Mouse (Mus musculus): ENCODE measurements around the gene Gm281.

Gene Gm281

GRCm38 (mm10) chr14:13948345-13948744 is 34.1 kb upstream of the Gm281 start:
- peaks cover 42% of the 10 kb centered on the region for H3K36me3 ChIP-seq (ENCODE audit: insufficient read depth, low read length)
- no peaks in the 10 kb centered on the region for H3K27me3 ChIP-seq (ENCODE audit: insufficient read depth, low read length)
- peaks cover 16% of the 10 kb centered on the region; the same call in 1 of the 2 replicates for H3K9me3 ChIP-seq (ENCODE audit: low read length)
- no peak overlapping the region for H3K4me3 ChIP-seq (replicated peaks; ENCODE audit: low read length)
- H3K4me1 ChIP-seq (replicated peaks; ENCODE audit: low read depth, low read length): no peaks in the 10 kb centered on the region
- TF ChIP-seq CTCF (conservative IDR thresholded peaks at IDR 0.05; ENCODE audit: low read length): no peak

- TF ChIP-seq NANOG (IDR thresholded peaks at IDR 0.05; ENCODE audit: borderline replicate concordance, low read length) (no peak), POU5F1 (IDR thresholded peaks at IDR 0.05; ENCODE audit: borderline replicate concordance, low read length) (no peak), CTCF (conservative IDR thresholded peaks at IDR 0.05; ENCODE audit: low read length) (no peak)
- no peaks in the 10 kb centered on the region for H3K27me3 ChIP-seq (ENCODE audit: insufficient read depth, low read length)
- H3K36me3 ChIP-seq (ENCODE audit: insufficient read depth, low read length): peaks cover 21% of the 10 kb centered on the region
- H3K9me3 ChIP-seq (ENCODE audit: low read length): peaks cover 19% of the 10 kb centered on the region; the same call in 1 of the 2 replicates
- no peaks in the 10 kb centered on the region for H3K4me1 ChIP-seq (replicated peaks; ENCODE audit: low read depth, low read length)
- no peak overlapping the region for H3K4me3 ChIP-seq (replicated peaks; ENCODE audit: low read length)
These were observed 30.4 kb upstream of the Gm281 start for GRCm38 (mm10) chr14:13944686-13945085.

- H3K27me3 ChIP-seq (ENCODE audit: insufficient read depth, low read length): no peaks in the 10 kb centered on the region
- no peaks in the 10 kb centered on the region for H3K36me3 ChIP-seq (ENCODE audit: insufficient read depth, low read length)
- H3K4me3 ChIP-seq (replicated peaks; ENCODE audit: low read length): no peak overlapping the region
- TF ChIP-seq NANOG (IDR thresholded peaks at IDR 0.05; ENCODE audit: borderline replicate concordance, low read length): no peak
- TF ChIP-seq POU5F1 (IDR thresholded peaks at IDR 0.05; ENCODE audit: borderline replicate concordance, low read length): no peak
- TF ChIP-seq CTCF (conservative IDR thresholded peaks at IDR 0.05; ENCODE audit: low read length): no peak
- no peaks in the 10 kb centered on the region for H3K4me1 ChIP-seq (replicated peaks; ENCODE audit: low read depth, low read length)
- H3K9me3 ChIP-seq (ENCODE audit: low read length): peaks cover 62% of the 10 kb centered on the region
These were observed 19.7 kb upstream of the Gm281 start for GRCm38 (mm10) chr14:13934052-13934371.

- no peaks in the 10 kb centered on the region for H3K27me3 ChIP-seq (ENCODE audit: insufficient read depth, low read length)
- peak overlapping the region; percentile 62 for H3K4me3 ChIP-seq (replicated peaks; ENCODE audit: low read length)
- no peaks in the 10 kb centered on the region for H3K36me3 ChIP-seq (ENCODE audit: insufficient read depth, low read length)
- TF ChIP-seq CTCF (conservative IDR thresholded peaks at IDR 0.05; ENCODE audit: low read length): no peak
- no peak for TF ChIP-seq NANOG (IDR thresholded peaks at IDR 0.05; ENCODE audit: borderline replicate concordance, low read length)
- no peak for TF ChIP-seq POU5F1 (IDR thresholded peaks at IDR 0.05; ENCODE audit: borderline replicate concordance, low read length)
- peaks cover 56% of the 10 kb centered on the region for H3K9me3 ChIP-seq (ENCODE audit: low read length)
- no peaks in the 10 kb centered on the region for H3K4me1 ChIP-seq (replicated peaks; ENCODE audit: low read depth, low read length)
These were observed 19.2 kb upstream of the Gm281 start for GRCm38 (mm10) chr14:13933290-13934051.

- TF ChIP-seq CTCF (conservative IDR thresholded peaks at IDR 0.05; ENCODE audit: low read length): peak; percentile 60
- no peak for TF ChIP-seq NANOG (IDR thresholded peaks at IDR 0.05; ENCODE audit: borderline replicate concordance, low read length)
- no peak overlapping the region for H3K4me3 ChIP-seq (replicated peaks; ENCODE audit: low read length)
- H3K36me3 ChIP-seq (ENCODE audit: insufficient read depth, low read length): 0 out of 2 replicates have a peak, but pooled peaks cover 5% of the 10 kb centered on the region
- peaks cover 16% of the 10 kb centered on the region for H3K4me1 ChIP-seq (replicated peaks; ENCODE audit: low read depth, low read length)
- no peaks in the 10 kb centered on the region for H3K27me3 ChIP-seq (ENCODE audit: insufficient read depth, low read length)
- peaks cover 25% of the 10 kb centered on the region for H3K9me3 ChIP-seq (ENCODE audit: low read length)
These were observed 3.4 kb upstream of the Gm281 start for GRCm38 (mm10) chr14:13917630-13918029.

GRCm38 (mm10) chr14:13917208-13917607 is 2.9 kb upstream of the Gm281 start:
- Histone ChIP-seq H3K4me1 (replicated peaks; ENCODE audit: low read depth, low read length) (peaks cover 16% of the 10 kb centered on the region), H3K9me3 (ENCODE audit: low read length) (peaks cover 29% of the 10 kb centered on the region), H3K4me3 (replicated peaks; ENCODE audit: low read length) (no peak overlapping the region), H3K27me3 (ENCODE audit: insufficient read depth, low read length) (no peaks in the 10 kb centered on the region), H3K36me3 (ENCODE audit: insufficient read depth, low read length) (0 out of 2 replicates have a peak, but pooled peaks cover 5% of the 10 kb centered on the region)
- TF ChIP-seq POU5F1 (IDR thresholded peaks at IDR 0.05; ENCODE audit: borderline replicate concordance, low read length) (no peak), NANOG (IDR thresholded peaks at IDR 0.05; ENCODE audit: borderline replicate concordance, low read length) (no peak), CTCF (conservative IDR thresholded peaks at IDR 0.05; ENCODE audit: low read length) (no peak)

GRCm38 (mm10) chr14:13915207-13915606 is 929 bp upstream of the Gm281 start:
- Histone ChIP-seq H3K36me3 (ENCODE audit: insufficient read depth, low read length) (peaks cover 19% of the 10 kb centered on the region), H3K4me3 (replicated peaks; ENCODE audit: low read length) (no peak overlapping the region), H3K4me1 (replicated peaks; ENCODE audit: low read depth, low read length) (peaks cover 16% of the 10 kb centered on the region), H3K9me3 (ENCODE audit: low read length) (peaks cover 45% of the 10 kb centered on the region), H3K27me3 (ENCODE audit: insufficient read depth, low read length) (no peaks in the 10 kb centered on the region)
- TF ChIP-seq CTCF (conservative IDR thresholded peaks at IDR 0.05; ENCODE audit: low read length) (no peak), NANOG (IDR thresholded peaks at IDR 0.05; ENCODE audit: borderline replicate concordance, low read length) (no peak), POU5F1 (IDR thresholded peaks at IDR 0.05; ENCODE audit: borderline replicate concordance, low read length) (no peak)

GRCm38 (mm10) chr14:13910148-13910547 is 4.1 kb downstream of the Gm281 start:
- H3K4me1 ChIP-seq (replicated peaks; ENCODE audit: low read depth, low read length): peaks cover 20% of the 10 kb centered on the region
- no peak overlapping the region for H3K4me3 ChIP-seq (replicated peaks; ENCODE audit: low read length)
- TF ChIP-seq NANOG (IDR thresholded peaks at IDR 0.05; ENCODE audit: borderline replicate concordance, low read length): no peak
- TF ChIP-seq POU5F1 (IDR thresholded peaks at IDR 0.05; ENCODE audit: borderline replicate concordance, low read length): no peak
- TF ChIP-seq CTCF (conservative IDR thresholded peaks at IDR 0.05; ENCODE audit: low read length): no peak
- H3K27me3 ChIP-seq (ENCODE audit: insufficient read depth, low read length): no peaks in the 10 kb centered on the region
- peaks cover 61% of the 10 kb centered on the region for H3K9me3 ChIP-seq (ENCODE audit: low read length)
- peaks cover 24% of the 10 kb centered on the region for H3K36me3 ChIP-seq (ENCODE audit: insufficient read depth, low read length)

- H3K27me3 ChIP-seq (ENCODE audit: insufficient read depth, low read length): no peaks in the 10 kb centered on the region
- H3K4me1 ChIP-seq (replicated peaks; ENCODE audit: low read depth, low read length): peaks cover 18% of the 10 kb centered on the region
- no peak; the same call in 1 of the 2 replicates for TF ChIP-seq NANOG (IDR thresholded peaks at IDR 0.05; ENCODE audit: borderline replicate concordance, low read length)
- TF ChIP-seq CTCF (conservative IDR thresholded peaks at IDR 0.05; ENCODE audit: low read length): no peak
- TF ChIP-seq POU5F1 (IDR thresholded peaks at IDR 0.05; ENCODE audit: borderline replicate concordance, low read length): no peak
- H3K36me3 ChIP-seq (ENCODE audit: insufficient read depth, low read length): peaks cover 26% of the 10 kb centered on the region
- peaks cover 42% of the 10 kb centered on the region for H3K9me3 ChIP-seq (ENCODE audit: low read length)
- no peak overlapping the region for H3K4me3 ChIP-seq (replicated peaks; ENCODE audit: low read length)
These were observed 7.1 kb downstream of the Gm281 start for GRCm38 (mm10) chr14:13907145-13907544.

Measured in E14TG2a.4 (cell line).